Mouse (Mus musculus) retina, embryonic 14.5 days (tissue): ENCODE data around the gene Ciao1.
"Not testable (repeated sequence)": the region's sequence is repeated elsewhere in the genome, so short reads cannot be mapped to it uniquely, and the experiment has no call there.

Source experiments
- DNase-seq: peaks from one replicate; pipeline ENCODE4 v3.0.0-alpha.2; 2015; ENCODE audit warnings: low spot score

The Ciao1 gene

GRCm38 (mm10) chr2:127247592-127248333, at the start of gene Ciao1, which contains the start of gene Tmem127:
Gene Ciao1, minus strand, starts transcription at chr2:127247816.
Gene Tmem127, plus strand, starts transcription at chr2:127247908.
- peak; percentile 98 for DNase-seq

- no peak for DNase-seq
These were observed 49.6 kb upstream of the Ciao1 start for GRCm38 (mm10) chr2:127297001-127297805.

GRCm38 (mm10) chr2:127292250-127292649, 44.6 kb upstream of the Ciao1 start:
- no peak for DNase-seq

- no peak for DNase-seq
These were observed 30.5 kb upstream of the Ciao1 start for GRCm38 (mm10) chr2:127278162-127278561.

GRCm38 (mm10) chr2:127275551-127276320, 28.1 kb upstream of the Ciao1 start:
- no peak for DNase-seq

- DNase-seq: no peak
These were observed 27.0 kb upstream of the Ciao1 start for GRCm38 (mm10) chr2:127274590-127274989.

GRCm38 (mm10) chr2:127272806-127273205, 25.2 kb upstream of the Ciao1 start:
- no peak for DNase-seq

- not testable (repeated sequence) for DNase-seq
These were observed 24.4 kb upstream of the Ciao1 start for GRCm38 (mm10) chr2:127272049-127272448.

- peak; percentile 45 for DNase-seq
These were observed 23.5 kb upstream of the Ciao1 start for GRCm38 (mm10) chr2:127271042-127271515.

- peak; percentile 89 for DNase-seq
These were observed 22.9 kb upstream of the Ciao1 start for GRCm38 (mm10) chr2:127270300-127271041.

- DNase-seq: peak; percentile 97
These were observed 22.1 kb upstream of the Ciao1 start, which contains the start of gene Stard7 for GRCm38 (mm10) chr2:127269491-127270299. Gene Stard7, plus strand, starts transcription at chr2:127270218.

- DNase-seq: no peak
These were observed 20.2 kb upstream of the Ciao1 start for GRCm38 (mm10) chr2:127267854-127268253.

- DNase-seq: no peak
These were observed 14.9 kb upstream of the Ciao1 start for GRCm38 (mm10) chr2:127262480-127262879.

- no peak for DNase-seq
These were observed 11.7 kb upstream of the Ciao1 start for GRCm38 (mm10) chr2:127259340-127259739.

- no peak for DNase-seq
These were observed 7.7 kb upstream of the Ciao1 start for GRCm38 (mm10) chr2:127255294-127255693.

GRCm38 (mm10) chr2:127254604-127255134, 7.1 kb upstream of the Ciao1 start:
- DNase-seq: no peak

GRCm38 (mm10) chr2:127252787-127253186, 5.2 kb upstream of the Ciao1 start:
- no peak for DNase-seq

GRCm38 (mm10) chr2:127251880-127252527, 4.4 kb upstream of the Ciao1 start:
- DNase-seq: no peak

GRCm38 (mm10) chr2:127251457-127251856, 3.8 kb upstream of the Ciao1 start:
- DNase-seq: no peak
